Comparison of ENCODE assay signal across 8 mouse cellular contexts in genomic region chr5:24350531-24351250, GRCm38 (mm10). TPM values are rescaled to one million over a fixed set of nuclear protein-coding genes. Genes with fewer than 3 reads are reported as not detected.
A peak's percentile ranks its signal among the peaks of the same experiment; 100 is the strongest.
DNase-seq lines count a peak whose midpoint lies in the region; ATAC-seq lines count a peak whose summit lies in the region.
"Had no signal": no experiment of that assay in that cellular context is flagged by ENCODE, and none has a peak within 500 bp of the region (broad histone marks: within the 10 kb centered on the region; RNA-seq: fewer than 3 reads in every experiment).

No protein-coding gene starts in this region.

- DNase-seq in neural tube, embryonic 11.5 days (ENCODE audit: low spot score), result no peak
- DNase-seq in neural tube, embryonic 10.5 days (ENCODE audit: extremely low spot score, low spot score), result no peak
- no peak for DNase-seq in adrenal gland, postnatal 25 days
- DNase-seq in spleen, postnatal 36 days (ENCODE audit: low spot score in 2 of 2), result no peak

- H3K4me2 ChIP-seq in neural tube, embryonic 11.5 days (ENCODE audit: low read depth), result peak overlapping the region; percentile 92
- H3K4me2 ChIP-seq in forebrain, embryonic 12.5 days, result peak overlapping the region; percentile 98
- H3K4me2 ChIP-seq in limb, embryonic 12.5 days, result peak overlapping the region; percentile 99
- H3K4me2 ChIP-seq in stomach, embryonic 16.5 days (ENCODE audit: low read depth, low read length), result peak overlapping the region; percentile 94

- no peaks in the 10 kb centered on the region for H3K9me3 ChIP-seq in neural tube, embryonic 11.5 days (ENCODE audit: control insufficient read depth, low read length)
- H3K9me3 ChIP-seq in forebrain, embryonic 12.5 days, result no peaks in the 10 kb centered on the region
- no peaks in the 10 kb centered on the region for H3K9me3 ChIP-seq in limb, embryonic 12.5 days
- no peaks in the 10 kb centered on the region for H3K9me3 ChIP-seq in stomach, embryonic 16.5 days (replicated peaks; ENCODE audit: control insufficient read depth, low read length)
- H3K9me3 ChIP-seq: megakaryocyte, embryonic 14.5 days had no signal

- H3K27me3 ChIP-seq in neural tube, embryonic 11.5 days (ENCODE audit: control insufficient read depth, insufficient read depth, low read length), result peaks cover 12% of the 10 kb centered on the region
- peaks cover 58% of the 10 kb centered on the region for H3K27me3 ChIP-seq in forebrain, embryonic 12.5 days
- H3K27me3 ChIP-seq in limb, embryonic 12.5 days, result peaks cover 82% of the 10 kb centered on the region
- peaks cover 9% of the 10 kb centered on the region; the same call in 1 of the 2 replicates for H3K27me3 ChIP-seq in stomach, embryonic 16.5 days (ENCODE audit: control insufficient read depth, insufficient read depth, low read length)

- peak overlapping the region; percentile 81 for H3K9ac ChIP-seq in neural tube, embryonic 11.5 days (ENCODE audit: low read length)
- peak overlapping the region; percentile 89 for H3K9ac ChIP-seq in forebrain, embryonic 12.5 days
- peak overlapping the region; percentile 71 for H3K9ac ChIP-seq in limb, embryonic 12.5 days (replicated peaks)
- peak overlapping the region; percentile 88 for H3K9ac ChIP-seq in stomach, embryonic 16.5 days (ENCODE audit: low read length)

- H3K36me3 ChIP-seq in neural tube, embryonic 11.5 days (ENCODE audit: control insufficient read depth, insufficient read depth, low read length), result no peaks in the 10 kb centered on the region
- no peaks in the 10 kb centered on the region for H3K36me3 ChIP-seq in forebrain, embryonic 12.5 days (replicated peaks)
- H3K36me3 ChIP-seq in limb, embryonic 12.5 days, result no peaks in the 10 kb centered on the region
- H3K36me3 ChIP-seq in stomach, embryonic 16.5 days (ENCODE audit: control insufficient read depth, insufficient read depth, low read length), result no peaks in the 10 kb centered on the region

- peaks cover 47% of the 10 kb centered on the region for H3K4me1 ChIP-seq in neural tube, embryonic 11.5 days (ENCODE audit: control insufficient read depth, insufficient read depth, low read length)
- H3K4me1 ChIP-seq in forebrain, embryonic 12.5 days, result peaks cover 65% of the 10 kb centered on the region
- H3K4me1 ChIP-seq in limb, embryonic 12.5 days (replicated peaks), result peaks cover 57% of the 10 kb centered on the region
- peaks cover 47% of the 10 kb centered on the region for H3K4me1 ChIP-seq in stomach, embryonic 16.5 days (ENCODE audit: control insufficient read depth, insufficient read depth, low read length)

- ATAC-seq in neural tube, embryonic 11.5 days (ENCODE audit: insufficient read depth, low FRiP score, low TSS enrichment), result no peak
- ATAC-seq in forebrain, embryonic 12.5 days (ENCODE audit: low FRiP score), result no peak
- ATAC-seq in limb, embryonic 12.5 days (ENCODE audit: insufficient number of reproducible peaks, insufficient read depth, low FRiP score, low TSS enrichment, low read depth), result no peak
- ATAC-seq in stomach, embryonic 16.5 days (ENCODE audit: insufficient read depth, low FRiP score), result no peak

- H3K27ac ChIP-seq in neural tube, embryonic 11.5 days (ENCODE audit: low read depth, low read length), result peak overlapping the region; percentile 73; the same call in 1 of the 2 replicates
- peak overlapping the region; percentile 96; the same call in 1 of the 2 replicates for H3K27ac ChIP-seq in forebrain, embryonic 12.5 days
- no peak overlapping the region for H3K27ac ChIP-seq in limb, embryonic 12.5 days
- peak overlapping the region; percentile 69 for H3K27ac ChIP-seq in stomach, embryonic 16.5 days (ENCODE audit: low read length)

- WGBS in neural tube, embryonic 11.5 days, result 41% methylated on average over 13 of the region's 15 CpGs
- 35% methylated on average over 15 of the region's 15 CpGs for WGBS in forebrain, embryonic 12.5 days
- WGBS in limb, embryonic 12.5 days, result 40% methylated on average over 14 of the region's 15 CpGs
- 32% methylated on average over 15 of the region's 15 CpGs for WGBS in stomach, embryonic 16.5 days

- H3K4me3 ChIP-seq in neural tube, embryonic 11.5 days (ENCODE audit: low read depth, low read length), result peak overlapping the region; percentile 72
- H3K4me3 ChIP-seq in forebrain, embryonic 12.5 days (replicated peaks), result peak overlapping the region; percentile 77
- peak overlapping the region; percentile 67 for H3K4me3 ChIP-seq in limb, embryonic 12.5 days (replicated peaks)
- peak overlapping the region; percentile 70 for H3K4me3 ChIP-seq in stomach, embryonic 16.5 days (replicated peaks; ENCODE audit: low read length)

RNA-seq across cellular contexts. Expression of gene Kcnh2, which starts 0.7 kb away (rescaled TPM):
- polyA plus RNA-seq in neural tube, embryonic 11.5 days (2014; fragmentation: Nextera tagmentation; extraction: Ambion mirVana), result 16.5 and 18.6 TPM in 2 replicates
- polyA plus RNA-seq in forebrain, embryonic 12.5 days (2016; fragmentation: Nextera tagmentation; extraction: Ambion mirVana), result 9.8 and 10.1 TPM in 2 replicates
- 4.9 and 5.4 TPM in 2 replicates for polyA plus RNA-seq in limb, embryonic 12.5 days (2016; fragmentation: Nextera tagmentation; extraction: Ambion mirVana)
- 5.6 and 6.5 TPM in 2 replicates for polyA plus RNA-seq in stomach, embryonic 16.5 days (2015; fragmentation: Nextera tagmentation; extraction: Ambion mirVana)
- 12.7 and 26.0 TPM in 2 replicates for total RNA-seq in adrenal gland, postnatal 25 days (2021)

RNA-seq across cellular contexts. Expression of gene Nos3, which starts 13.9 kb away (rescaled TPM):
- polyA plus RNA-seq in neural tube, embryonic 11.5 days (2014; fragmentation: Nextera tagmentation; extraction: Ambion mirVana), result 6.1 and 6.7 TPM in 2 replicates
- polyA plus RNA-seq in forebrain, embryonic 12.5 days (2016; fragmentation: Nextera tagmentation; extraction: Ambion mirVana), result 7.1 and 7.2 TPM in 2 replicates
- 5.2 and 6.1 TPM in 2 replicates for polyA plus RNA-seq in limb, embryonic 12.5 days (2016; fragmentation: Nextera tagmentation; extraction: Ambion mirVana)
- 6.5 and 7.3 TPM in 2 replicates for polyA plus RNA-seq in stomach, embryonic 16.5 days (2015; fragmentation: Nextera tagmentation; extraction: Ambion mirVana)
- total RNA-seq in adrenal gland, postnatal 25 days (2021), result 8.3 and 8.7 TPM in 2 replicates

RNA-seq across cellular contexts. Expression of gene Atg9b, which starts 41.3 kb away (rescaled TPM):
- polyA plus RNA-seq in neural tube, embryonic 11.5 days (2014; fragmentation: Nextera tagmentation; extraction: Ambion mirVana), result 0.54 and 0.89 TPM in 2 replicates
- polyA plus RNA-seq in forebrain, embryonic 12.5 days (2016; fragmentation: Nextera tagmentation; extraction: Ambion mirVana), result 0.34 and 0.53 TPM in 2 replicates
- 0.46 and 0.47 TPM in 2 replicates for polyA plus RNA-seq in limb, embryonic 12.5 days (2016; fragmentation: Nextera tagmentation; extraction: Ambion mirVana)
- 4.2 and 5.9 TPM in 2 replicates for polyA plus RNA-seq in stomach, embryonic 16.5 days (2015; fragmentation: Nextera tagmentation; extraction: Ambion mirVana)
- total RNA-seq in adrenal gland, postnatal 25 days (2021), result 0.27 and 1.2 TPM in 2 replicates

RNA-seq across cellular contexts. Expression of gene Abcb8, which starts 42.8 kb away (rescaled TPM):
- polyA plus RNA-seq in neural tube, embryonic 11.5 days (2014; fragmentation: Nextera tagmentation; extraction: Ambion mirVana), result 45.8 and 47.0 TPM in 2 replicates
- 43.6 and 47.4 TPM in 2 replicates for polyA plus RNA-seq in forebrain, embryonic 12.5 days (2016; fragmentation: Nextera tagmentation; extraction: Ambion mirVana)
- polyA plus RNA-seq in limb, embryonic 12.5 days (2016; fragmentation: Nextera tagmentation; extraction: Ambion mirVana), result 41.6 and 42.9 TPM in 2 replicates
- 48.4 and 61.7 TPM in 2 replicates for polyA plus RNA-seq in stomach, embryonic 16.5 days (2015; fragmentation: Nextera tagmentation; extraction: Ambion mirVana)
- total RNA-seq in adrenal gland, postnatal 25 days (2021), result 83.6 and 88.2 TPM in 2 replicates
